Mouse (Mus musculus) hindbrain, embryonic 11.5 days (tissue): ENCODE results near the gene Plbd1. TPM values are rescaled to one million over a fixed set of nuclear protein-coding genes. Genes with fewer than 3 reads are reported as not detected.

Experiments
- ATAC-seq: fragments of 200-750 bp; cut with Nextera tagmentation; 2 replicates; pipeline ENCODE4 v1.8.0; 2017; ENCODE audit warnings: mild to moderate bottlenecking, moderate TSS enrichment, moderate library complexity; ENCODE audit not compliant: low FRiP score
- DNase-seq: peaks from one replicate; pipeline ENCODE4 v3.0.0-alpha.2; 2015; ENCODE audit warnings: low spot score
- H3K27ac ChIP-seq: fragments of 300-500 bp; sonication (generic); 2 replicates; pipeline ENCODE4 v1.5.1; 2014; ENCODE audit warnings: mild to moderate bottlenecking, low read depth, low read length
- H3K27me3 ChIP-seq: fragments of 300-500 bp; sonication (generic); 2 replicates; pipeline ENCODE4 v1.6.1; 2014; ENCODE audit warnings: mild to moderate bottlenecking, low read length, moderate library complexity, mixed read lengths; ENCODE audit not compliant: control insufficient read depth, insufficient read depth
- H3K36me3 ChIP-seq: fragments of 300-500 bp; sonication (generic); 2 replicates; pipeline ENCODE4 v1.6.1; 2014; ENCODE audit warnings: mild to moderate bottlenecking, low read length, moderate library complexity, mixed read lengths; ENCODE audit not compliant: control insufficient read depth, insufficient read depth
- H3K4me1 ChIP-seq: fragments of 300-500 bp; sonication (generic); replicated peaks from 2 replicates; pipeline ENCODE4 v1.6.1; 2014; ENCODE audit warnings: low read length, mixed read lengths; ENCODE audit not compliant: control insufficient read depth, insufficient read depth
- H3K4me2 ChIP-seq: fragments of 300-500 bp; sonication (generic); replicated peaks from 2 replicates; pipeline ENCODE4 v1.6.1; 2014; ENCODE audit warnings: mild to moderate bottlenecking, low read depth, low read length
- H3K4me3 ChIP-seq: fragments of 300-500 bp; sonication (generic); 2 replicates; pipeline ENCODE4 v1.5.1; 2014; ENCODE audit warnings: low read depth, low read length
- H3K9ac ChIP-seq: fragments of 300-500 bp; sonication (generic); 2 replicates; pipeline ENCODE4 v1.6.1; 2014; ENCODE audit warnings: low read depth, low read length
- H3K9me3 ChIP-seq: fragments of 300-500 bp; sonication (generic); 2 replicates; pipeline ENCODE4 v1.6.1; 2016; ENCODE audit warnings: low read length; ENCODE audit not compliant: control insufficient read depth
- WGBS: fragments of 180-500 bp; shearing (Covaris S2); extraction: QIAGEN DNeasy Blood & Tissue Kit; methylation state at CpG from one replicate; pipeline ENCODE4 v1.1.7; 2014; 5-methylcytosine and 5-hydroxymethylcytosine counted together
- polyA plus RNA-seq: library from polyadenylated mRNA; unstranded; fragments of >200 nt; fragmentation: Nextera tagmentation; extraction: Ambion mirVana; gene quantifications from 2 replicates; pipeline ENCODE4 v1.2.1, GENCODE M21; 2014

Gene Plbd1
- polyA plus RNA-seq = 2.2 and 2.6 TPM in 2 replicates

DNA sequence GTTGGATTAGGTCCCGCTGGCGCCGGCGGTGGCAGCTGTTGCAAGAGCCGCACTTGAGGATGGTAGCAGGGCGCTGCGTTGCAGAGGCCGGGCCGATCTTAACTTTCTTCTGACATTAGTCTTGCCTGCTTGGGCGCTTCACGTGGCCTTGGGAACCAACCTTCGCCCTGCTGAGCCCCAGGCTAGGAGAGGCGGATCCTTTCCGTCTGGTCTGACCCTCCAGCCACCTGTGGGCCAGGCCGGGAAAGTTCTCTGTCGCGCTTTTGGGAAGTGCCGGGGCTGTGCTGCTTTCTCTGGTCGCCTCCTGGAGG lies at the start of gene Plbd1:
Gene Plbd1, minus strand, starts transcription at position 223 of the 311 bp plus-strand sequence.
- no peak for DNase-seq
- H3K4me2 ChIP-seq = peak within 1 kb of the TSS; percentile 65
- WGBS = under 1% methylated on average over 19 of the region's 19 CpGs
- peak within 1 kb of the TSS; percentile 28 for H3K4me3 ChIP-seq
- no peaks in the 10 kb centered on the region for H3K36me3 ChIP-seq
- no peak within 1 kb of the TSS for H3K27ac ChIP-seq
- ATAC-seq = 0 out of 2 replicates have a peak, but pooled peaks have one; percentile 25
- H3K4me1 ChIP-seq = peaks cover 6% of the 10 kb centered on the region
- H3K9ac ChIP-seq = peak within 1 kb of the TSS; percentile 40; the same call in 1 of the 2 replicates
- peaks cover 15% of the 10 kb centered on the region for H3K27me3 ChIP-seq
- H3K9me3 ChIP-seq = no peaks in the 10 kb centered on the region

DNA sequence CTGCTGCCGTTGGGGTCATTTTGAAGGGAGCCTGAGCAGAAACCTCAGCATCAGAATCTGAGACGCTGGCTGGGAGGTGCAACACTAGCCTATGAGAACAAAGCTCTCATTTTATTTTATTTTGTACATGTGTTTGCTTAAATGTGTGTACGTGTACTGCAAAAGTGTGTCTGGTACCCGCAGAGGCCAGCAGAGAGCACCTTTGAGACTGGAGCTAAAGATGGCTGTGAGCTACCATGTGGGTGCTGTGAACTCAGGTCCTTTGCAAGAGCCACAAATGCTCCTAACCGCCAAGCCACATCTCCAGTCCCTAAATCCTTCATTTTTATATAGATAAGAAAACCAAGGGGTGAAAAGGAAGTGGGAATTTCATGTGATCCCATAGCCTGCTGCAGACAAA lies 48.7 kb upstream of the Plbd1 start:
- Histone ChIP-seq H3K27me3 (no peaks in the 10 kb centered on the region), H3K9me3 (no peaks in the 10 kb centered on the region), H3K4me1 (no peaks in the 10 kb centered on the region), H3K4me2 (no peak overlapping the region), H3K9ac (no peak overlapping the region), H3K4me3 (no peak overlapping the region), H3K36me3 (no peaks in the 10 kb centered on the region), H3K27ac (no peak overlapping the region)
- DNase-seq = no peak
- ATAC-seq = no peak
- 88% methylated on average over 5 of the region's 5 CpGs for WGBS

DNA sequence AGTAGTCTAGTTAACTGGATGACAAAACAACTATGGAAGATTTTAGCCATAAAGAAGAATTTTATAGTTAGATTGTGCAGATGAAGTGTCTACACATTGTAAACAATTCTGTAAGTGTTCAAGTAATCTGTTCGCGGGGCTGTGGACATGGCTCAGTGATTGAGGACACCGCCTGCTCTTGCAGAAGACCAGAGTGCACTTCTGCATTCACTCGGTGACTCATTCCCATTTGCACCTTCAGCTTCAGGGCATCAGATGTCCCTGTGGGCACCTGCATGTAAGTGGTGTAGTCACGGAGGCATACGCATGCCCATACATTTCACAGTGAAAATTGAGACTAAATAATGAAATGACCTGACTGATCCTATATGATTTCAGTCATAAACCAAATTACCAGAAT lies 46.9 kb upstream of the Plbd1 start:
- 95% methylated on average over 6 of the region's 6 CpGs for WGBS
- ATAC-seq = no peak

DNA sequence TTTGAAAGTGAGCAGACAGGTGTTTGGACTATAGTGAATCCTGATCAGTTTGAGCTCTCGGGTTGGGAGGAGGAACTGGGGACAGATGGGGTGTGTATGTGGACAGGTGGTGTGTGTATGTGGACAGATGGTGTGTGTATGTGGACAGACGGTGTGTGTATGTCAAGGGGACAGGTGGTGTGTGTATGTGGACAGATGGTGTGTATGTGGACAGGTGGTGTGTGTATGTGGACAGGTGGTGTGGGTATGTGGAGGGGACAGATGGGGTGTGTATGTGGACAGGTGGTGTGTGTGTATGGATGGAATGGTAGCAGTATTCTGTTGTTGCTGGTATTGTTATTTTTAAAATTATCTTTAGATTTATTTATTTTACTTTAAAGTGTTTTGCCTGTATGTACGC lies 40.1 kb upstream of the Plbd1 start:
- Histone ChIP-seq H3K9ac (no peak overlapping the region), H3K9me3 (no peaks in the 10 kb centered on the region), H3K4me1 (no peaks in the 10 kb centered on the region), H3K36me3 (no peaks in the 10 kb centered on the region), H3K27ac (no peak overlapping the region), H3K27me3 (no peaks in the 10 kb centered on the region), H3K4me2 (no peak overlapping the region), H3K4me3 (no peak overlapping the region)
- ATAC-seq = no peak
- DNase-seq = no peak
- WGBS = 92% methylated on average over 3 of the region's 3 CpGs

More for the DNA sequence above, 46.9 kb upstream of the Plbd1 start:
- H3K36me3 ChIP-seq = no peaks in the 10 kb centered on the region
- no peaks in the 10 kb centered on the region for H3K4me1 ChIP-seq
- H3K27me3 ChIP-seq = no peaks in the 10 kb centered on the region
- H3K4me3 ChIP-seq = no peak overlapping the region
- no peak overlapping the region for H3K27ac ChIP-seq
- DNase-seq = no peak
- H3K4me2 ChIP-seq = no peak overlapping the region
- H3K9me3 ChIP-seq = no peaks in the 10 kb centered on the region
- H3K9ac ChIP-seq = no peak overlapping the region

DNA sequence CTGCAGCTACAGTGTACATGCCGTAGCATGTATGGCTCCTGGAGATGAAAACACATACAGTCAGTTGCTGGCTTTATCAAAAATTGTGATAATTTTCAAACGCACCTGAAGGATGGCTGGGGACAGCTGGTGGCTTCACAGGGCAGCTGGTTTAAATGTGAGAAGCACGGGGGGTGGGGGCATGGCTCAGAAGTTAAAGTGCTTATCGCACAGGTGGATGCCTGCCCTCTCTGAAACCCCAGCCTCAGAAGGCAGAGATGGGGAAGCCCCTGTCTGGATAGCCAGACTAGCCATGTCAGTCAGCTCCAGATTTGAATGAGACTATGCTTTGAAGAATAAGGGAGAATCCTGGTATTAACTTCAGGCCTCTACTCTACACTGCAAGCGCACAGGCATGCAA lies 39.5 kb upstream of the Plbd1 start:
- Histone ChIP-seq H3K9ac (no peak overlapping the region), H3K9me3 (no peaks in the 10 kb centered on the region), H3K27me3 (no peaks in the 10 kb centered on the region), H3K4me2 (no peak overlapping the region), H3K4me1 (no peaks in the 10 kb centered on the region), H3K4me3 (no peak overlapping the region), H3K36me3 (no peaks in the 10 kb centered on the region), H3K27ac (no peak overlapping the region)
- ATAC-seq (no peak), DNase-seq (no peak)
- WGBS = 83% methylated on average over 5 of the region's 5 CpGs

DNA sequence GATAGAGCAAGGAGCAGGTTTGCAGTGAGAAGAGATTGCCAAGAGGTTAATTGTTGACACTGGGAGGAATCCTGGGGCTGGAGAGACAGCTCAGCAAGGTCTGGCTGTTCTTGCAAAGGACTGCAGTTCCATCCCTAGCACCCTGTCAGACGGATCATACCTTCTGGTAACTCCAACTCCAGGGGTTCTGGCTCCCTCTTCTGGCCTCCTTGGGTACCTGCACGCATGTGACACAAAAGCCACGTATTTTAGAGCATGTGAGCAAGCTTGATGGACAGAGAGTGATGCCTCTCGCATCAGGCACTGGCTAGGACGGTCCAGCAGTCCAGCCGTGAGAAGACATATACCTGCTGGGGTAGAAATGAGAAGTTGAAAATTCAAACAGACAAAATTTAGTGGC lies 29.6 kb upstream of the Plbd1 start:
- Histone ChIP-seq H3K36me3 (no peaks in the 10 kb centered on the region), H3K27me3 (no peaks in the 10 kb centered on the region), H3K27ac (no peak overlapping the region), H3K9me3 (no peaks in the 10 kb centered on the region), H3K4me2 (no peak overlapping the region), H3K4me3 (no peak overlapping the region), H3K9ac (no peak overlapping the region), H3K4me1 (no peaks in the 10 kb centered on the region)
- WGBS = 94% methylated on average over 6 of the region's 6 CpGs
- ATAC-seq (no peak), DNase-seq (no peak)

DNA sequence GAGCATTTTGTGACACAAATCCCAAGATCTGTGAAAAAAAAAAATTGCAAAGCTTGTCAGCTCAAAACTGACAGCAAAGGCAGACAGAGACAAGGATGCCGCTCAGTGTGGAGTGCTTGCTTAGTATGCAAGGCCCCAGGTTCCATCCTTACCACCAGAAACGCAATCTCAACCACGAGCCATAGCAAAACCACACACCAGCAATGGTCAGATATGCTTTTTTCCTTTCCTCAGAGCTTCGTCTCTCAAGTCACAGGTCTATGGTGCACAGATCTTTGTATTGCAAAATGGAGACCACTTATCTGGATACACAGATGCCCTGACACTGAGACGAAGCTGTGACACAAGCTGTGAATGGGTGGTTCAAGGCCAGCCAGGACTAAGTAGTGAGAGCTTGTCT lies 28.8 kb upstream of the Plbd1 start:
- Histone ChIP-seq H3K4me2 (no peak overlapping the region), H3K27me3 (no peaks in the 10 kb centered on the region), H3K36me3 (no peaks in the 10 kb centered on the region), H3K9ac (no peak overlapping the region), H3K4me1 (no peaks in the 10 kb centered on the region), H3K4me3 (no peak overlapping the region), H3K9me3 (no peaks in the 10 kb centered on the region), H3K27ac (no peak overlapping the region)
- DNase-seq = no peak
- ATAC-seq = no peak
- WGBS = 84% methylated on average over 5 of the region's 5 CpGs

DNA sequence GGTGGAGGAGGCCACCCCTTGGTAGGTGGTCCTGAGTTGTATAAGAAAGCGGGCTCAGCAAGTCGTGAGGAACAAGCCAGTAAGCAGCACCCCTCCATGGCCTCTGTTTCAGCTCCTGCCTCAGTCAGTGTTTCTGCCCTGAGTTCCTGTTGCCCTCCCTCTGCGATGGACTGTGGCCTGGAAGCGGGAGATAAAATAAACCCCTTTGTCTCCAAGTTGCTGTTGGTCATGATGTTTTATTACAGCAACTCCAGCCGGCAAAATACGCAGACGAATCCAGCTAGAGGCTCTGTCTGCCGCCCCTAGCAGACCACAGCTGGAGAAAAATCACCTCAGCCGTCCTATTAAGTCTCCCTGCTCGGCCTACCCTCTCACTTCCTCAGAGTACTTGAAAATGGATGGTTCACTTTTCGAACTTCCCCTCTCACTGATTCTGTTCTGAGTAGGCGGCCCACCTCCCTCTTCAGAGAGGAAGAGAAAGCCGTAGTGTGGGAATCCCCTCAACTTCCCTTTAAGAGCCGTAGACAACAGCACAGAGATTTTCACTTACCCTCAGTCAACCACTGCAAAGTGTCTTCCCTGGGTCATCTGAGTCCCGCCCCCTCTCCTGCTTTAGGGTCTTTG lies 28.2 kb upstream of the Plbd1 start:
- no peaks in the 10 kb centered on the region for H3K9me3 ChIP-seq
- no peak overlapping the region for H3K4me2 ChIP-seq
- no peak overlapping the region for H3K27ac ChIP-seq
- H3K4me1 ChIP-seq = no peaks in the 10 kb centered on the region
- H3K9ac ChIP-seq = no peak overlapping the region
- 83% methylated on average over 15 of the region's 15 CpGs for WGBS
- no peaks in the 10 kb centered on the region for H3K36me3 ChIP-seq
- DNase-seq (no peak), ATAC-seq (no peak)
- no peak overlapping the region for H3K4me3 ChIP-seq
- H3K27me3 ChIP-seq = no peaks in the 10 kb centered on the region

DNA sequence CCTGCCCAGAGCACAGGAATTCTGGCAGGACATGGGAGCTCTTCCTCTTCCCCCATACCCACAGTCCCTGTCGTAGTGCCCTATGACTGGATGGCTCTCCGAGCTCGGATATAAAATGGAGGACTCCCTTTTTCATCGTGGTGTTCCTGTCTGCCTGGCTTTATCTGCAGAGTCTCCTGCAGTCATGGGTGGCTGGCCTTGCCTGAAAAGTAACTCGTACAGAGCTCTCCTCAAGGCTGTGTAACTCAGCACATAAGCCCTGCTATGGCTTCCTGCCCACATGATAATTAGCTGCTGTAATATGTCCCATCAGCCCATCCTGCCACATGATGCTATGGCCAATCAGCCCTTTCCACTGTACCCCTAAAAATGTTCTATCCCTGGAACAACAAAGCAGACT lies 23.7 kb upstream of the Plbd1 start:
- 81% methylated on average over 5 of the region's 5 CpGs for WGBS
- H3K9ac ChIP-seq = no peak overlapping the region

More for the DNA sequence above, 23.7 kb upstream of the Plbd1 start:
- Histone ChIP-seq H3K4me3 (no peak overlapping the region), H3K4me2 (no peak overlapping the region), H3K9me3 (no peaks in the 10 kb centered on the region), H3K36me3 (no peaks in the 10 kb centered on the region), H3K4me1 (no peaks in the 10 kb centered on the region), H3K27ac (no peak overlapping the region), H3K27me3 (no peaks in the 10 kb centered on the region)
- no peak for DNase-seq
- ATAC-seq = no peak
